Mouse (Mus musculus): ENCODE results near the gene Capns1. TPM values are rescaled to one million over a fixed set of nuclear protein-coding genes. Genes with fewer than 3 reads are reported as not detected.

Gene Capns1
- polyA plus RNA-seq, 1 experiment, result not detected

DNA sequence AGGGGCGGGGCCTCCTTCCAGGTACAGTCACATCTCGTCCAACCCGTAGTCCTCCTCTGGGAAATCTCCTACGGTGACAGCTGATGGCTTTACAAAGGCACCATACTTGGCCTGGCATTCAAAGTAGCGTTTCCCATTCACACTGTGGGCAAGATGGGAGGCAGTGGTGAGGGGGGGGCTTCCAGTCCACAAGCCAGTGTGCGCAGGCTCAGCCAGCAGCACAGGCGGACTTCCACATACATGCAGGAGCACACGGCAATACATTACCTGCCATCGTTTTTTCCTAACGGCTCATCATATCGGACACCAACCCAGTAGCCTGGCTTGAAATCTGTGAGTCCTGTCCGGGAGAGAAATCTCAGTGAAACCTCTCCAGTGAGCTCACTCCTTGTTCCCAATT lies 25.6 kb upstream of the Capns1 start:
- Histone ChIP-seq H3K4me3 (ENCODE audit: insufficient read depth, low read depth, low read length) (no peak overlapping the region), H3K27ac (ENCODE audit: insufficient read depth, low read depth, low read length) (no peak overlapping the region), H3K4me1 (ENCODE audit: control insufficient read depth, insufficient read depth, low read length) (peaks cover 4% of the 10 kb centered on the region)
- WGBS, result 95% methylated on average over 12 of the region's 12 CpGs
- TF ChIP-seq POLR2A (IDR thresholded peaks at IDR 0.05; ENCODE audit: insufficient read depth, low read depth, low read length) (no peak), CTCF (IDR thresholded peaks at IDR 0.05; ENCODE audit: insufficient read depth, low read depth, low read length) (no peak)

DNA sequence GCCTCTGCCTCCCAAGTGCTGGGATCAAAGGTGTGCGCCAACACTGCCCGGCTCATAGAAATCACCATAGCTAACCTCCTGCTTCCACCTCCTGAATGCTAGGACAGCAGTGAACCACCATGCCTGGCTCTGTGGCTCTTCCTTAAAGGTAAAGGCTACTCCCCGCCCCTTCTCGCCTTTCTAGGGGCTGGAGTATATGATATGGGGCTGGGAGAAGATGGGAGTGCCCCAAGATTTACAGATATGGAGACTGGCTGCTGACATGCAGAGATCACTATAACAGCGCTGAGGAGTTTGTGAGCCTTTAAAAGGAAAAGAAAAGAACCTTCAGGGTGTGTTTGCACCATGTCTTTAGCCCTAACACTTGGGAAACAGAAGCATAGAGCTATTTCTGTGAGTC lies 23.6 kb upstream of the Capns1 start:
- H3K4me1 ChIP-seq (ENCODE audit: control insufficient read depth, insufficient read depth, low read length), result peaks cover 7% of the 10 kb centered on the region
- no peak overlapping the region for H3K4me3 ChIP-seq (ENCODE audit: insufficient read depth, low read depth, low read length)
- 97% methylated on average over 5 of the region's 5 CpGs for WGBS
- H3K27ac ChIP-seq (ENCODE audit: insufficient read depth, low read depth, low read length), result no peak overlapping the region
- TF ChIP-seq POLR2A (IDR thresholded peaks at IDR 0.05; ENCODE audit: insufficient read depth, low read depth, low read length) (no peak), CTCF (IDR thresholded peaks at IDR 0.05; ENCODE audit: insufficient read depth, low read depth, low read length) (no peak)

DNA sequence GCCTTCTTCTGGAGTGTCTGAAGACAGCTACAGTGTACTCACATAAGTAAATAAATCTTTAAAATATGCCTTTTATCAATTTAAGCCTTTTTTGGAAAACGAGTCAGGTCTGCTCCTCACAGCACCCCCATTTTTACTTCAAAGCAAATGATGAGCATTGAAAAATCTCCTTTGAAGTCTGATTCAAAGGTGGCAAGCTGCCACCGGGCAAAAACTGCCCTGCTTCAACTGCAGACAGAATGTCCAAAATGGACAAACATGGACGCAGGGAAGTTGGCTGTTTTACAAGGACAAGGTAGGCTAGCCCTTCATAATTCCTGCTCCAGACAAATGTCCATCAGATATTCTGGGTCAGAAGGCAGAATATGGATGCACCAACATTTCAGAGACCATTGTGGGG lies 22.8 kb upstream of the Capns1 start:
- 64% methylated on average over 3 of the region's 3 CpGs for WGBS
- Histone ChIP-seq H3K4me3 (ENCODE audit: insufficient read depth, low read depth, low read length) (no peak overlapping the region), H3K4me1 (ENCODE audit: control insufficient read depth, insufficient read depth, low read length) (peaks cover 7% of the 10 kb centered on the region), H3K27ac (ENCODE audit: insufficient read depth, low read depth, low read length) (no peak overlapping the region)
- TF ChIP-seq POLR2A (IDR thresholded peaks at IDR 0.05; ENCODE audit: insufficient read depth, low read depth, low read length) (no peak), CTCF (IDR thresholded peaks at IDR 0.05; ENCODE audit: insufficient read depth, low read depth, low read length) (no peak)

DNA sequence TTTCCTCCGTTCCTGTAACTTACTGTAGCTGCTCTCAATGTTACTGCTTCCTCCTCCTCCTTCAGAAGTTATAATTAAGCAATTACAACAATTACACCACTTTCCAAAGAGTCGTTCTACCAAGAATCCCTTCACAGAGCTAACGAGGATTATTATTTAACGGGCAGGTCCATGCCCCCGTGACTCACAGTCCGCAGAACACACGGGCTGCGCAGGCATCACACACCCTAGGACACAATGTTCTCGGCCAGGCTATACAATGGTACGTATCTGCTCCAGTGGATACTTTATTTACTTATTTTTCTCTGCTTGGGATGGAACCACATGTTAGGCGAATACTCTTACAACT lies 21.4 kb upstream of the Capns1 start:
- Histone ChIP-seq H3K4me3 (ENCODE audit: insufficient read depth, low read depth, low read length) (no peak overlapping the region), H3K4me1 (ENCODE audit: control insufficient read depth, insufficient read depth, low read length) (peaks cover 7% of the 10 kb centered on the region), H3K27ac (ENCODE audit: insufficient read depth, low read depth, low read length) (no peak overlapping the region)
- TF ChIP-seq CTCF (IDR thresholded peaks at IDR 0.05; ENCODE audit: insufficient read depth, low read depth, low read length) (no peak), POLR2A (IDR thresholded peaks at IDR 0.05; ENCODE audit: insufficient read depth, low read depth, low read length) (no peak)
- WGBS, result 2% methylated on average over 11 of the region's 11 CpGs

DNA sequence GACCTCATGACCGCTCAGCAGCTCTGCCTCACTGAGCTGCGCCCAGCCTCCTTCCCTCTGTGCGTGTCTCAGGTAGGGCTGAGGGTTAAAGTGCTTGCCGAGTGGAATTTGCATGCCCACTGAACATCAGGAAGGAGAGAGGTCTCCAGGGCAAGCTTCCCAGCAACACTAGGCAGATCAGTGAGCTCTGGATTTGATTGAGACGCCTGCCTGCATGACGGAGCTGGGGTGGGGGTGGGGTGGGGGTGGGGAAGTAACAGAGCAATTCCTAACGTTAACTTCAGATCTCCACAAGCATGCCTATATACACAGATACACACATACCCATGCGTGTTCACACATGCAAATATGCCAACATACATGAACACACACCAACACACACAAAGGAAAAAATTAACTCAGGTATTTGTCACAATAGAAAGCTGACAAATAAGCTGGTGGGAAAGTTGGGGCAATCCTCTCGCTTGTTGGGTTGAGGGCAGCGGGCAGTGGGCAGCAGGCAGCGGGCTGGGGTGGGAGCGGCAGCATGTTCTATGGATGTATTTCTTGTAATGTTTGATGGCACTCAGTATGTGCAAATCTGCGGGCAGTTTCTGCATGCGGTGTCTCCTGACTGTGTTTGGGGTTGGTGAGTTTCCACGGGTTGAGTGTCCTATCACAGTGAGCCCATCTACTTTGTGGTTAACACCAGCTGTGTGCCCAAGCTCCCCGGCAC lies 20.8 kb upstream of the Capns1 start:
- peak overlapping the region; percentile 26; the same call in 1 of the 2 replicates for H3K27ac ChIP-seq (ENCODE audit: insufficient read depth, low read depth, low read length)
- 5% methylated on average over 16 of the region's 16 CpGs for WGBS
- no peak for TF ChIP-seq CTCF (IDR thresholded peaks at IDR 0.05; ENCODE audit: insufficient read depth, low read depth, low read length)

DNA sequence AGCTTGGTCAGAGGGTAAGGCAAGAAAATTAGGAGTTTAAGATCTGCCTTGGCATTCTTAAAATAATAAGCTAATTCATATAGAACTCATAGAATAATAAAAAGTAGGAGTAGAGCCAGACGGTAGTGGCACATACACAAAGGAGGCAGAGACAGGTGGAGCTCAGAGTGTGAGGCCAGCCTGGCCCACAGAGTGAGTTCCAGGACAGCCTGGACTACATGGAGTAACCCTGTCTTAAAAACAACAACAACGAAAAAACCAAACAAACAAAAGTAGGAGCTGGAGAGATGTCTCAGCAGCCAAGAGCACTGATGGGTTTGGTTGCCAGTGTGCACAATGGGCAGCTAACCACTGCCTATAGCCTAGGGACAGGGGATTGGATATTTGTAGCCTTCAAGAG lies 18.7 kb upstream of the Capns1 start:
- TF ChIP-seq POLR2A (IDR thresholded peaks at IDR 0.05; ENCODE audit: insufficient read depth, low read depth, low read length), result no peak
- no peak for TF ChIP-seq CTCF (IDR thresholded peaks at IDR 0.05; ENCODE audit: insufficient read depth, low read depth, low read length)
- H3K4me1 ChIP-seq (ENCODE audit: control insufficient read depth, insufficient read depth, low read length), result peaks cover 7% of the 10 kb centered on the region
- WGBS, result 88% methylated on average over 2 of the region's 2 CpGs
- H3K4me3 ChIP-seq (ENCODE audit: insufficient read depth, low read depth, low read length), result no peak overlapping the region
- H3K27ac ChIP-seq (ENCODE audit: insufficient read depth, low read depth, low read length), result no peak overlapping the region

More for the DNA sequence above, 20.8 kb upstream of the Capns1 start:
- peaks cover 7% of the 10 kb centered on the region for H3K4me1 ChIP-seq (ENCODE audit: control insufficient read depth, insufficient read depth, low read length)
- H3K4me3 ChIP-seq (ENCODE audit: insufficient read depth, low read depth, low read length), result peak overlapping the region; percentile 37

DNA sequence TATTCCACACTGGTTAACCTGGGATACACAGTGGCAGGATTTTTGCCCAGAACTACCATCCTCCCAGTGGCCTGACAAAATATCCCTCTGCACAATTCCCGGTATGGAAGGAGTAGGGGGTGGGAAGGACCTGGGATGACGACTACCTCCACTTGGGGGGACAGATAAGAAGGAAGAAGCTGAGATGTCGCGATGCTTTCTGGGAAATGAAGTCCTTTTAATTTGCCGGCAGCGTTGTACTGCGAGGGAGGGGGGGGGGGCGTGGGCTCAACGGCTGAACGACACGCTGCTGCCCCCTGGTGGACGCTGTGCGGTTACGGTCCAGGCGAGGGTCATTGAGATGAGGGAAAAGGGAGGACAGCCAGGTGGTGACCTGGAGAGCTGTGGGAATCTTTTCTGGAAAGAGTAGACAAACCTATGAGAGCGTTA lies 18.1 kb upstream of the Capns1 start:
- peak; percentile 76; the same call in 1 of the 2 replicates for TF ChIP-seq CTCF (IDR thresholded peaks at IDR 0.05; ENCODE audit: insufficient read depth, low read depth, low read length)
- no peak for TF ChIP-seq POLR2A (IDR thresholded peaks at IDR 0.05; ENCODE audit: insufficient read depth, low read depth, low read length)
- no peak overlapping the region for H3K4me3 ChIP-seq (ENCODE audit: insufficient read depth, low read depth, low read length)
- 2% methylated on average over 15 of the region's 16 CpGs for WGBS
- H3K27ac ChIP-seq (ENCODE audit: insufficient read depth, low read depth, low read length), result no peak overlapping the region
- H3K4me1 ChIP-seq (ENCODE audit: control insufficient read depth, insufficient read depth, low read length), result peaks cover 7% of the 10 kb centered on the region

DNA sequence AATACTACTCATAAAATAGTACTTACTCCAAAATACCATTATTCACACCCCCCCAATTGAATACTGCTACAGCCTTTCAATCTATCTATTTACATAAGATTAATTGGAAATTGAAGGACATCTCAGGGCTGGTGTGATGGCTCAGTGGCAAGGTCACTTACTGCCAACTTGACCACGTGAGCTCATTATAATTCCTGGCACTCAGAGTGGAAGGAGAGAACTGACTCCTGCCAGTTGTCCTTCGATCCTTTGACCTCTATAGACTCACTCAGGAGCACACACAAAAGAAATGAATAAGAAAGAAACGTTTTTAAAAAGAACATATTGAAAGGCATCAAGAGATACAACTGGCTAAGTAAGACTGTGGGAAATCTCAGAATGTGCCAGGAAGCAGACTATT lies 17.3 kb upstream of the Capns1 start:
- 67% methylated on average over 3 of the region's 3 CpGs for WGBS
- Histone ChIP-seq H3K4me3 (ENCODE audit: insufficient read depth, low read depth, low read length) (no peak overlapping the region), H3K27ac (ENCODE audit: insufficient read depth, low read depth, low read length) (no peak overlapping the region), H3K4me1 (ENCODE audit: control insufficient read depth, insufficient read depth, low read length) (peaks cover 7% of the 10 kb centered on the region)
- TF ChIP-seq POLR2A (IDR thresholded peaks at IDR 0.05; ENCODE audit: insufficient read depth, low read depth, low read length) (no peak), CTCF (IDR thresholded peaks at IDR 0.05; ENCODE audit: insufficient read depth, low read depth, low read length) (no peak)

DNA sequence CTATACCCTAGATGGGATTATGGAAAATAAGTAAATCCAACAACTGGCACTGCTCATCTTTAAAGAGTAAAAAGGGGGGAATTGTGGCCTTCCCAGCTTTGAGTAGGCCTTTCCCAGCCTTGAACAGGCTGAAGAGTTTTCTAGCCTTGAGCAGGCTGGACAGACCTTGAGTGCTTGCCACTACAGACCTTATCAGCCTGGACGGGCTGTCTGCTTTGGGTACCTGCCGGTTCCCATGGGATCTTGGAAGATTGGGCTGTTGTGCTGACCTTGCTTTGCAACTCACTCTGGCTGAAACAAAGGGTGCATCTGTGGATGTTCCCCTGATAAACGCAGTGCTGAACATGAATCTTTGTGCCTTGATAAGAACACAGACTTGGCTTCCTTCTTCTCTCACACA lies 15.3 kb upstream of the Capns1 start:
- H3K4me1 ChIP-seq (ENCODE audit: control insufficient read depth, insufficient read depth, low read length), result no peaks in the 10 kb centered on the region
- 95% methylated on average over 3 of the region's 3 CpGs for WGBS
- H3K4me3 ChIP-seq (ENCODE audit: insufficient read depth, low read depth, low read length), result no peak overlapping the region
- no peak overlapping the region for H3K27ac ChIP-seq (ENCODE audit: insufficient read depth, low read depth, low read length)
- TF ChIP-seq POLR2A (IDR thresholded peaks at IDR 0.05; ENCODE audit: insufficient read depth, low read depth, low read length) (no peak), CTCF (IDR thresholded peaks at IDR 0.05; ENCODE audit: insufficient read depth, low read depth, low read length) (no peak)

Measured in olfactory bulb, adult 2 months (tissue).